Mouse (Mus musculus) liver, embryonic 14.5 days (tissue): ENCODE results near the gene Etfa.

Experiments used
- CTCF ChIP-seq: IDR thresholded peaks from 2 replicates; pipeline ENCODE4 v1.5.1; 2016; ENCODE audit warnings: antibody characterized with exemption, low read depth, control low read depth
- EP300 ChIP-seq: IDR thresholded peaks from 2 replicates; pipeline ENCODE4 v1.6.1; 2016; ENCODE audit warnings: antibody characterized with exemption, low read depth

GRCm38 (mm10) chr9:55468397-55468796 lies 43.6 kb downstream of the Etfa start:
- no peak for TF ChIP-seq CTCF
- no peak for TF ChIP-seq EP300
